Mouse (Mus musculus): ENCODE data around the gene Fam19a1.

DNA sequence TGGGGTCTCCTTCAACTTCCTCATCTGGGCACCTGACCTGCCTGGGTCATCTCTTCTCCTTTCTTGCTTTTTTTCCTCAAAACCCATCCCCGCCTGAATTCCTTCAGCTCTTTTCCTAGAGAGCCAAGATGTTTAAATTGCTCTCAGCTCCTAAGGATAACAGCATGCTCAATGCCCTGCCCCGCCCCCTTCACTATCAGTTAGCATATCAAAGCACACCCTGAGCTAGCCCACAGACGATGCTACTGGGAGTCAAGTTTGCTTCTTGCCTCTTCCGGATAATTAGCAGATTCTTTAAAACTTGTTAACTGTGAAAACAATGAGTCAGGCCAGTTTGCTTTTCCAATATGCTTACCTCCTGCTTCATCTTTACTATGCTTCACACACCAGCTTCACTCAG is 176.7 kb downstream of the Fam19a1 start:
- no peak for TF ChIP-seq CTCF (IDR thresholded peaks at IDR 0.05; ENCODE audit: control insufficient read depth, insufficient read depth, low read length)
- TF ChIP-seq POLR2A (IDR thresholded peaks at IDR 0.05; ENCODE audit: borderline replicate concordance, control insufficient read depth, low read depth, low read length): no peak

All from bone marrow, adult 2 months (tissue).